Mouse (Mus musculus) hematopoietic stem cell, adult 5-6 weeks (primary cell): Measurements from ENCODE around the gene Gm10134. TPM values are rescaled to one million over a fixed set of nuclear protein-coding genes. Genes with fewer than 3 reads are reported as not detected.
A peak's percentile ranks its signal among the peaks of the same experiment; 100 is the strongest.
"Not testable (repeated sequence)": the region's sequence is repeated elsewhere in the genome, so short reads cannot be mapped to it uniquely, and the experiment has no call there.

Experiments used
- ATAC-seq, 2 experiments: fragments of 125-278 bp in 1 of 2; replicated peaks in 1 of 2; 2 replicates each; pipeline ENCODE4 v1.8.0; 2016 to 2017; ENCODE audit warnings: inconsistent platforms in 2 of 2, mild to moderate bottlenecking in 2 of 2, moderate number of reproducible peaks in 2 of 2, low read depth in 1 of 2, moderate TSS enrichment in 1 of 2; ENCODE audit not compliant: low FRiP score in 2 of 2, poor library complexity in 2 of 2, severe bottlenecking in 2 of 2, insufficient read depth in 1 of 2, low TSS enrichment in 1 of 2
- total RNA-seq: library from RNA; stranded (forward); fragments of 172-1452, 232-1000 nt; gene quantifications from 2 replicates; pipeline ENCODE4 v1.2.3, GENCODE M21; 2017

Gene Gm10134
- not detected in 2 replicates for total RNA-seq

DNA sequence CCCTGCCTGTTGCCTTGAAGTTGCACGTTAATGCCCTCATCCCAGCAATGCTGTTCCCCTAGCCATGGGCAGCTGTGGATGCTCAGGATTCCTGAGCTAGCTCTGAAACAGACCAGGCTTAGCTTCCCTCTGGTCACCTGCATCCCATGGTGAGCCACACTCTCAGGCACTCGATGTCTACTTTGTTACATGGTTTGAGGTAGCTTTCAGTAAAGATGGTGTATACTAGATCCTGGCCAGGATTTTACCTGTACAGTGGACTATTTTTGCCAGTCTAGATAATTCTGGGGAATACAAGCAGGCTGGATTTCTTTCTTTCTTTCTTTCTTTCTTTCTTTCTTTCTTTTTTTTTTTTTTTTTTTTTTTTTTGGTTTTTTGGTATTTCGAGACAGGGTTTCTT, at the start of gene Gm10134:
TSS of gene Gm10134 (plus strand) at position 301 of the 400 bp plus-strand sequence.
- no peak for ATAC-seq

DNA sequence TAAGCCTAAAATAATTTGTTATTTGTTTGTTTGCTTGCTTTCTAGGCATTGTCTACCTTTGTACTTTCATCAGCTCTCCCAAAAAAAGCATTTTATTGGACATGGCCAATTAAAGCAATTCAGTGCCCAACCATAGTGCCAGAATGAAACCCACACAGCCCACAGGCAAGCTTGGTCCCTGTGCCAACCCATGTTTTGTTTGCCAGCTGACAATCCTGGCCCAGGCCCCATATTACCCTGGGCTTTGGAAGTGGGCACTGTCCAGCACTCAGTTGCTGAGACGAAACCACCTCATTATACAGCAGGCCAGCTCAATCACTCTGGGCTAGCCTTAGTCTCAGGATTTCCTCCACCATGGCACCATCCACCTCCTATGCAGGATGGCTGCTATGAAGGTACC, 49.3 kb upstream of the Gm10134 start:
- no peak for ATAC-seq

DNA sequence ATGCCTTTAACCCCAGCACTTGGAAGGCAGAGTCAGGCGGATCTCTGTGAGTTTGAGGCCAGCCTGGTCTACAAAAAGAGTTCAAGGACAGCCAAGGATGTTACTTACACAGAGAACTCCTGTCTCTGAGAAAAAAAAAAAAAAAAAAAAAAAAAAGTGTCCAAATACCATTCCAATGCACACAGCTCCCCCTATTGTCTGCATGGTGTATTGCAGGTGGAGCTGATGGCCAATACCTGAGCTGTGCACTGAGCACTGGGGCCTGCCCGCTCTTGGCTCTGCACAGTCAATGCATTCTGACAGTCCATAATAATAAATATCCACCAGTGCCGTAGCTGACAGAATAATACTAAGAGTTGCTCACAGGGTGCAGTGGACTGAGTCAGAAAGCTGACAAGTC, 42.0 kb upstream of the Gm10134 start:
- ATAC-seq: no peak; a peak in 1 of 4 replicates

DNA sequence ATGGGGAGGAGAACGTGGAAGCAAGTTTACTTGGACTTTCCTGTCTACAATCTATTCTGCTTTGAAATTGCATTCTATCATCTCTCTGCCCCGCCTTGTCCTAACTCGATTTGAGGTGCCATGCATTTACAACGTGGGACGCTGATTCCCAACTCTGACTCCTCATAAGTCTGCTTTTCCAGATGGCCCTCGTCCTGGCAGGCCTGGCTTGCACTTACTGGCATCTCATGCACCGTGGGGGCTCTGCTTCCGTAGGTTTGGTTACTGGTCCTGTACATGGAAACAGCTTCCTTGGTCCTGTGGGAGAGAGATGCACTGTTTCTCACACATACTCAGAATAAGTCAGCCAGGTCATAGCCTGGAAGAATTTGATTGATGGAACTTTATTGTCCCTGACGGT, 41.0 kb upstream of the Gm10134 start:
- ATAC-seq: no peak

DNA sequence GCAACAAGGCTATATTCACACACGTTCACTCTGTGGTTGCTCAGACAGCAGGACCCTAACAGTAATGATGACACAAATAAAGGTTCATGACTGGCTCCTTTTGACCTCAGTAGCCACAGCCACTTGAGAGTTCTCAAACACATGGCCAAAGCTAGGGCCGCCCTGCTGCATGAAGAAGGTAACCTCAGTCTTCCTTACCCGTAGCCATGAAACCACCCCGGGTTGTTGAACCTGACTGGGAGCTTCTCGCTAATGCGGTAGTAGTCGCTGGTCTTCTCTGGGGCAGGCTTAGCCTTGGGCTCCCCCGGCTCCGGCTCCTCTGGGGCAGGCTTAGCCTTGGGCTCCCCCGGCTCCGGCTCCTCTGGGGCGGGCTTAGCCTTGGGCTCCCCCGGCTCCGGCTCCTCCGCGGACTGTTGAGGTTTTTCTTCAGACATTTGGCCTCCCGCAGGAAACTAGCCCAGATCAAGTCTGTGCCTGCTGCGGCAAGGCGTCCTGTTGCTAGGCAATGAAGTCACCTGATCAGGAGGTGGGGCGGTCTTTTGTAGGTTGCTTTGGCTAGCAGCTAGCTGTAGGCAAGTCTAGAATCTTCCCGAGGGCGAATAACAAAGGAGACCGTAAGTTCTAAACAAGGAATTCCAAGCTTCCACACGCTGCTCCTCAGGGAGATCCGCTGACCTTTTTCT, 39.9 kb upstream of the Gm10134 start, which contains the start of gene 1700007K13Rik:
TSS of gene 1700007K13Rik (minus strand) at position 497 of the 683 bp plus-strand sequence.
- ATAC-seq: peak; percentile 67 to 78; a peak in 3 of 4 replicates

DNA sequence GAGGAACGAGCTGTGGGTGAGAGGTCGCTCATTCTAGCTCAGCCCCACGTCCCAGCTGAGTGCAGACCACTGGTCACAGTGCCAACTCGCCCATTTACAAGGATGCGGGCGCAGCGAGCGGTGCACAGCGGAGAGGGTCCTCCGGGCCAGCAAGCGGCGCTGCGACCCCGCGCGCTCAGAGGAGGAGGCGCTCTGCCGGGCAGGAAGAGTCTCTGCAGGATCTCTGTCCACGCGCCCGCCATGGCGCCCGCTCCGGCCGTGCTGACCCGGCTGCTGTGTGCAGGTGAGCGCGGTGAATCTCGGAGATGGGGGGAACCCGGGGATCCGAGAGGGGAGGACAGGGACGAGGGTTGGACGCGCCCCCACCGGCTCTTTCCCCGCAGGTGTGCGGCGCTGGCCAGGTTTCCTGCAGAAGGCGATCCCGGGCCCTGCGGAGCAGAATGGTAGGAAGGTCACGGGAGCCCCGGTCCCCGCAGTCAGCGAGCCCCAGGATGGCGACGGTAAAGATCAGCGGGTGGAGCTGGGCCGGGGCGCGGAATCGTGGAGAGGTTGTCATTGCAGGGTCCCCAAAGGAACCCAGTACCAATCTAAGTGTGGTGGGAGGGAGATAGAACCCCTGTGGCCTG, 37.9 kb upstream of the Gm10134 start, which contains the start of gene Mrps2:
TSS of gene Mrps2 (plus strand) at position 207 of the 626 bp plus-strand sequence.
- peak; percentile 71 to 86 for ATAC-seq

DNA sequence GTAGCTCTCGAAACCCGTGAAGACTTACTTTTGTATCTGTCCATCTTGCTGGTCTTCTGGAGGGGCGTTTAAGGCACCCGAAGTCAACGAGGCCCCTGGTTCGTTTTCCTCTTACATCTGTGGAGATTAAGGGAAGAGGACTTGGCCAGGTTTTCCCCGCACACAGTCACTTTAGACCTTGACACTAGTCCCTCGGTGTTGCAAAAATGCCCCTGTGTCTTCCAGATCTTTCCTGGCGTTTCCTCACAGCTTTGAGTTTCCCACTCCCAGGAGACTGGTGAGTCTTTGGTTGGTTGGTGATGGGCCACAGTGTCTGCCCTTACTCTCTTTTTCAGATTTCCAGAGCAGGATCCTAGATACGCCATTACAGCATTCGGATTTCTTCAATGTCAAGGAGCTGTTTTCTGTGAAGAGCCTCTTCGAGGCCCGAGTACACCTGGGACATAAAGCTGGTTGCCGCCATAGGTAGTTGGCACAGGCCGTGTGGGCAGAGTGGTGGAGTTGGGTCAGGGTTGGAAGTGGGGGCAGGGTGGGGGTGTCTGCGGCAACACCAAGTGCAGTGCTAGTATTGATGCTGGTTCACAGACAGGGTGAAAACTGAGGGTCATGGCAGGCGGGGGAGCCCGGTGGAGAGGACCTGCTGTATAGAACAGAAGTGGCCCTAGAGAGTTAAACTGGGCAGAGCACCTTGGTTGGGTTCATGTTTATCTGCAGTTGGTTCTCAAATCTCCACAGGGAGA, 37.2 kb upstream of the Gm10134 start:
- no peak for ATAC-seq

DNA sequence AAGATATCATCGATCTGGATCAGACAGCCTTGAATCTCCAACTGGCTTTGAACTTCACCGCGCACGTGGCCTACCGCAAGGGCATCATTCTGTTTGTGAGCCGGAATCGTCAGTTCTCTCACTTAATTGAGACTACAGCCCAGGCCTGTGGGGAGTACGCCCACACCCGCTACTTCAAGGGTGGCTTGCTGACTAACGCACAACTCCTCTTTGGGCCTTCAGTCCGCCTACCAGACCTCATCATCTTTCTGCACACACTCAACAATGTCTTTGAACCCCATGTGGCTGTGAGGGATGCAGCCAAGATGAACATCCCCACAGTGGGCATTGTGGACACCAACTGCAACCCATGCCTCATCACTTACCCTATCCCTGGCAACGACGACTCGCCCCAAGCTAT, 36.4 kb upstream of the Gm10134 start:
- ATAC-seq: no peak

DNA sequence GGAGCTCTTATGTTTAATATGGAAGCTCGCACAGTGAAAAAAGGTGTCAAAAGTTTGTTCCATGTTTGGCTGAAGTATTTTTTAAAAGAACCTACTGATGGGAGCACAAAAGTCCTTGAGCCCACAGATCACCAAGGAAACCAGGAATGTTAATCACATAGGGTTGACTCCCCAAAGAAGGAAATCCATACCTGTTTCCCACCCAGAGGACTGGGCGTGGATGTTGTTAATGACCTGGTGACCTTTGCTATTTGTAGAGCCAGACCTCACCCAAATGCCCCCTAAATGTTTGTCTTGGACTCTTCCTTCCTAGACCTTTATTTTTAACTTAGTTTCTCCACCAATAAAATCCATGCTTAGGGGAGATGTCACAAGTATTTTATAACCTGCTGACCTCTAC, 35.3 kb upstream of the Gm10134 start:
- no peak for ATAC-seq

DNA sequence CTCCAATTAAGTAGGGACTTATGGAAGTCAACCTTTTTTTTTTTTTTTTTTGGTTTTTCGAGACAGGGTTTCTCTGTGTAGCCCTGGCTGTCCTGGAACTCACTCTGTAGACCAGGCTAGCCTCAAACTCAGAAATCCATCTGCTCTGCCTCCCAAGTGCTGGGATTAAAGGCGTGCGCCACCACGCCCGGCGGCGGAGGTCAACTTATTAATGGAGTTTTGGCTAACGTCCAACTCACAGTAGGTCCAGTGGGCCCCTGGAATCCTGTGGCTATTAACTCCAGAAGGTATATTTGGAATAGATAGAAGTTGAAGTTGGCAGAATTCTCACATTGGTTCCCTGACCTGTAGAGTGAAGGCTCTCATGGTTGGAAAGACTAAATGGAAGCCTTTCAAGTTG, 33.9 kb upstream of the Gm10134 start:
- not testable (repeated sequence) for ATAC-seq

DNA sequence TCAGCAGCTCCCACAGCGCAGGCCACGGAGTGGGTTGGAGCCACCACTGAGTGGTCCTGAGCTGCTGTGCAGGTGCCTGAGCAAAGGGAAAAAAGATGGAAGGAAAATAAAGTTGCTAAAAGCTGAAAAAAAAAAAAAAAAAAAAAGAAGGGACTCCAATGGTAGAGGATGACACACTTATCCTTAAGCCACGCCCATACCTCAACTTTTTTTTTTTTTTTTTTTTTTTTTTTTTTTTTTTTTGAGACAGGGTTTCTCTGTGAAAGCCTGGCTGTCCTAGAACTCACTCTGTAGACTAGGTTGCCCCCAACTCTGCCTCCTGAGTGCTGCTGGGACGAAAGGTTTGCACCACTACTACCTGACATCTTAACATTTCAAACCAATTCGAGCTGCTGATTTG, 27.9 kb upstream of the Gm10134 start:
- ATAC-seq: not testable (repeated sequence)

DNA sequence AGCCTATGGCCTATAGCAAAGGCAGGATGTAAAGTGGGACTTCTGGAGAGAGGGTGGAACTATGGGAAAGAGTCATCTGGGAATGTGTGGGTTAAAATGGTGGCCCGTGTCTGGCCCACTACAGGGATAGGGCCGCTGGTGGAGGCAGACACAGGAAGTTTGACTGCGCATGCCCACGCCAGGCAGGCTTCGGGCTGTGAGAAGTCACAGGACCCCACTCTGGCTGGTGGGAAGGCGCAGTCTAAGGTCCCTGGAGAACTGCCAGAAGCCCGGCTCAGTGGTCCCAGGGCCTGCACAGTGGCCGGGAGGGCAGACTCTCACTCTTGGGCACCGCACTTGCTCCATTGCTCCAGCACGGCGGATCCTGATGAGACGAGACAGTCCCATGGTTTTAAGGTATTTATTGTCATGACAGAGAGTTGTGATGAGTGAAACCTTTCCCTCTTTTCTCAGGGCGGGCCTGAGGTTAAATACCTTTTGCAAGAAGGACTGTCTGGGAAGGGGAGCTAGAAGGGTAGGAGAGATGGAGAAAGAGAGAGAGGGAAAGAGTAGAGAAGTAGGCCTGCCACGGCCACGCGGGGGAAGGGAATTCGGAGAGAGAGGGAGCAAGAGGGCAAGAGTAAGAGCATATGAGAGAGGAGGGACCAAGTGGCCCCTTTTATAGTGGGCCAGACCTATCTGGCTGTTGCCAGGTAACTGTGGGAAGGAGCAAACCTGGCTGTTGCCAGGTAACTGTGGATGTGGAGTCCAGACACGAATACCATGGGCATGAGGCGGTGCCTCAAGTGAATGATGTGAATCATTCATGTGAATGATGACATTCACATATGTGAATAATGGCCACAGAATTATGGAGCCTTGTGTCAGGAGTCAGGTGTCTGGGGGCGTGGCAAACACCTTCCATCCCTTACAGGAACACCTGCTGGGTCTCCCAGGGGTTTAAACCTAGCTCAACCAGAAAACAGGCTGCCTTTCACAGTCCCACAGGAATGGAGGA, 26.4 kb upstream of the Gm10134 start:
- ATAC-seq: no peak

DNA sequence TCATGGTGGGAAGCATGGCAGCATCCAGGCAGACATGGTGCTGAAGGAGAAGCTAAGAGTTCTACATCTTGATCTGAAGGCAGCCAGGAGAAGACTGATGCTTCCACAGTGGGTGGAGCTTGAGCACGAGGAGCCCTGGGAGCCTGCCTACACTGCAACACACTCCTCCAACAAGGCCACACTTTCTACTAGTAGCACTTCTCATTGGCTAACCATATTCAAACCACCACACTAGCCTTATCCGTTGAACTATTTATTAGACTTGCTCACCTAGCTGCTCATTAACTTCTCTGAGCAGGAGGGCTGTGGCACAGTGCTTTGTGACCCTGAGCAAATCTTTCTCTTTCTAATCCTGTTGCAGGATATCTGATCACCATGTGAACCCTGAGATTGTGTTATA, 22.0 kb upstream of the Gm10134 start:
- no peak for ATAC-seq

DNA sequence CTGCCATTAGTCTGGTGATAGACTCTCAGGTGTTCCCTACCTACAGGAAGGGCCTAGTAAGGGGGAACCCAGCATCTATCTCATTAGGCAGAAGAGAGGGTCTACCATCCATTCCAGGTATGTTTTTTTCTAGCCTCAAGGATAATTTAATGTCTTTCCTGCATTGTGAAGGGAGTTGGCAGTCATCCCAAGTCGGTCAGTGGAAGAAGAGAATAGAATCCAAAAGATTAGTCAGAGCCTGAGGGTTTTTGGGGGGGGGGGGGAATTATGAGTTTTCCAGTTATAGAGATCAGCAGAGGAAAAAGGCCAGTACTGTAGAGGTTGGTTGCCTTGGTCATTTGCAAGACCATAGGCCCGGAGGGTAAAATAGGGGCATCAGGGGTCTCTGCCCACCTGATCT, 11.4 kb upstream of the Gm10134 start:
- ATAC-seq: no peak

DNA sequence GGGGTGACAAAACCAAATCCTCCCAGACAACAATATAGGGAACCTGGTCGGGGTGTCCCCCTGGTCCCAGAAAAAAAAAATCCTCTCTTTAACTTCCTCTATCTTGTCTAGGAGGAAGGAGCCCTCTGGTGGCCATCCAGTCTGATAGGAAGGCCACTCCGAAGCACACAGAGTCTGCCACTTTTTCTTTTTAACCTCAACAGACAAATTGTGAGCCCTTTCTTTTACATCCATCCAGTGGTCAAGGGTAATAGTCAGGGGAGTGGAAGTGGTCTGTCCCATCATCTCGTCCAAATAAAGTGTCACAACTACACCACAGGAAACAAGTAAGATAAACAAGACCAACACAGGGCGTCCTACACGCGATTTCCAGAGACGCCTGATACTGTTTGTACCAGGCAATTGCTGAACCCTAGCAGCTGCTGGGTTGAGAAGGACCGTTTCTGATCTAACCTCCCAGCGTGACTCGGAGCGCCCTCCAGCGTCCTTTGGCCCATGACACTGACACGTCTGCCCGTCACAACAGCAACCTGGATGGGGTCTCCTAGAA, 10.6 kb upstream of the Gm10134 start:
- ATAC-seq: peak; percentile 51 to 62

DNA sequence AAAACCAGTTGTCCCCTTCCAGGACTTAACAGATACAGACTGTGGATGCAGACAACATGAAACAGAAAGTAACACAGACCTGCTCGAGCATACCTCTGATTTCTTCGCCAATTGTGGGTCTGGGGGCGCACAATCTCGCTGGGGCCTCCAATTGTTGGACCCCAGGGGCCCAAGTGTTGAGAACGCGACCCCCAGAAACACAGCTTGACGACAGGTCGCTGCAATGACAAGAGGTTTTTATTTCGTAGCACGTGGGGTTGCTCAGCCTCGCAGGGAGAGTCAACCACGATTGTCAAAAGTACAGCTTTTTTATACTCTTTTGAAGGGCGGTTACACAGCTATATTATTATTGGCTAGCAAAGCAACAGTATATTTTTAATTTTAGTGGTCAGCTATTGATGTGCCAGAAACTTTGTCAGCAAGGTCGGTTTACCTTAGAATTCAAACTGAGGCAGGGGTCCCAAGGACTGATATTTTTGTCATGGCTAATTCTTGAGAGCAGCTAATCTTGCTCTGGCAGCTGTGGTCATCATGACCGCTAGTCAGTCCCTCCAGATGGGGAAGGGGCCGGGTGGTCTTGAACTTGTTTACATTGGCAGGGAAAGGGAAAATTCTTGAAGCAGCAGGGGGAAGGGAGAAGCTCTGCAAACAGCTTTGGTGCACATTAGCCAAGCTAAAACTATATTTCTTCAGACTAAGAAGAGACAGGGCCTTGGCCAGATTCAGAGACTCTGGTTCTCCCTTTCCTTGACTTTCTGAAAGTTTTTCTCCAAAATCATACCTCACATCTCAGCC, 9.9 kb upstream of the Gm10134 start:
- no peak for ATAC-seq
